Mouse (Mus musculus): ENCODE data around the gene Prss53. TPM values are rescaled to one million over a fixed set of nuclear protein-coding genes. Genes with fewer than 3 reads are reported as not detected.
A peak's percentile ranks its signal among the peaks of the same experiment; 100 is the strongest.

The Prss53 gene
- polyA plus RNA-seq, 1 experiment: 0.03 TPM

- H3K9me3 ChIP-seq (ENCODE audit: control insufficient read depth, low read length): peaks cover 17% of the 10 kb centered on the region
- peaks cover 94% of the 10 kb centered on the region for H3K36me3 ChIP-seq (ENCODE audit: control insufficient read depth)
- no peaks in the 10 kb centered on the region; the same call in 1 of the 2 replicates for H3K27me3 ChIP-seq (ENCODE audit: control insufficient read depth)
- peaks cover 34% of the 10 kb centered on the region for H3K4me1 ChIP-seq (ENCODE audit: control insufficient read depth)
- no peak overlapping the region for H3K4me3 ChIP-seq (replicated peaks)
- TF ChIP-seq GATA1 (IDR thresholded peaks at IDR 0.05; ENCODE audit: low read length) (no peak), TAL1 (IDR thresholded peaks at IDR 0.05; ENCODE audit: low read length) (no peak)
Observed at GRCm38 (mm10) chr7:127887191-127887590, 3.6 kb downstream of the Prss53 start.

- Histone ChIP-seq H3K4me3 (replicated peaks) (no peak overlapping the region), H3K27me3 (ENCODE audit: control insufficient read depth) (no peaks in the 10 kb centered on the region; the same call in 1 of the 2 replicates), H3K36me3 (ENCODE audit: control insufficient read depth) (peaks cover 96% of the 10 kb centered on the region), H3K4me1 (ENCODE audit: control insufficient read depth) (peaks cover 34% of the 10 kb centered on the region), H3K9me3 (ENCODE audit: control insufficient read depth, low read length) (peaks cover 23% of the 10 kb centered on the region)
- TF ChIP-seq GATA1 (IDR thresholded peaks at IDR 0.05; ENCODE audit: low read length) (no peak), TAL1 (IDR thresholded peaks at IDR 0.05; ENCODE audit: low read length) (no peak)
Observed at GRCm38 (mm10) chr7:127886551-127886950, 4.2 kb downstream of the Prss53 start.

GRCm38 (mm10) chr7:127885951-127886350, 4.8 kb downstream of the Prss53 start:
- Histone ChIP-seq H3K36me3 (ENCODE audit: control insufficient read depth) (peaks cover 98% of the 10 kb centered on the region), H3K4me1 (ENCODE audit: control insufficient read depth) (peaks cover 34% of the 10 kb centered on the region), H3K4me3 (replicated peaks) (no peak overlapping the region), H3K27me3 (ENCODE audit: control insufficient read depth) (no peaks in the 10 kb centered on the region; the same call in 1 of the 2 replicates), H3K9me3 (ENCODE audit: control insufficient read depth, low read length) (peaks cover 29% of the 10 kb centered on the region)
- TF ChIP-seq TAL1 (IDR thresholded peaks at IDR 0.05; ENCODE audit: low read length) (no peak), GATA1 (IDR thresholded peaks at IDR 0.05; ENCODE audit: low read length) (no peak)

- H3K9me3 ChIP-seq (ENCODE audit: control insufficient read depth, low read length): peaks cover 64% of the 10 kb centered on the region
Observed at GRCm38 (mm10) chr7:127880431-127880830, 10.3 kb downstream of the Prss53 start.

GRCm38 (mm10) chr7:127879301-127879700, 11.5 kb downstream of the Prss53 start:
- H3K9me3 ChIP-seq (ENCODE audit: control insufficient read depth, low read length): peaks cover 64% of the 10 kb centered on the region

More at GRCm38 (mm10) chr7:127880431-127880830, 10.3 kb downstream of the Prss53 start:
- peaks cover 80% of the 10 kb centered on the region for H3K36me3 ChIP-seq (ENCODE audit: control insufficient read depth)
- no peak for TF ChIP-seq GATA1 (IDR thresholded peaks at IDR 0.05; ENCODE audit: low read length)
- no peak for TF ChIP-seq TAL1 (IDR thresholded peaks at IDR 0.05; ENCODE audit: low read length)
- no peak overlapping the region for H3K4me3 ChIP-seq (replicated peaks)
- H3K27me3 ChIP-seq (ENCODE audit: control insufficient read depth): peaks cover 4% of the 10 kb centered on the region; the same call in 1 of the 2 replicates
- peaks cover 33% of the 10 kb centered on the region for H3K4me1 ChIP-seq (ENCODE audit: control insufficient read depth)

GRCm38 (mm10) chr7:127876467-127877348, 14.1 kb downstream of the Prss53 start, which contains the start of gene Zfp668:
Gene Zfp668, minus strand, starts transcription at chr7:127876828.
- Histone ChIP-seq H3K9me3 (ENCODE audit: control insufficient read depth, low read length) (peaks cover 42% of the 10 kb centered on the region), H3K4me3 (replicated peaks) (peak within 1 kb of the TSS; percentile 99), H3K4me1 (ENCODE audit: control insufficient read depth) (peaks cover 43% of the 10 kb centered on the region), H3K36me3 (ENCODE audit: control insufficient read depth) (peaks cover 70% of the 10 kb centered on the region), H3K27me3 (ENCODE audit: control insufficient read depth) (peaks cover 4% of the 10 kb centered on the region; the same call in 1 of the 2 replicates)
- TF ChIP-seq TAL1 (IDR thresholded peaks at IDR 0.05; ENCODE audit: low read length) (no peak), GATA1 (IDR thresholded peaks at IDR 0.05; ENCODE audit: low read length) (no peak)

More at GRCm38 (mm10) chr7:127879301-127879700, 11.5 kb downstream of the Prss53 start:
- TF ChIP-seq GATA1 (IDR thresholded peaks at IDR 0.05; ENCODE audit: low read length) (no peak), TAL1 (IDR thresholded peaks at IDR 0.05; ENCODE audit: low read length) (no peak)
- Histone ChIP-seq H3K36me3 (ENCODE audit: control insufficient read depth) (peaks cover 73% of the 10 kb centered on the region), H3K4me1 (ENCODE audit: control insufficient read depth) (peaks cover 37% of the 10 kb centered on the region), H3K4me3 (replicated peaks) (no peak overlapping the region), H3K27me3 (ENCODE audit: control insufficient read depth) (peaks cover 4% of the 10 kb centered on the region; the same call in 1 of the 2 replicates)

- TF ChIP-seq GATA1 (IDR thresholded peaks at IDR 0.05; ENCODE audit: low read length) (no peak), TAL1 (IDR thresholded peaks at IDR 0.05; ENCODE audit: low read length) (no peak)
- peaks cover 66% of the 10 kb centered on the region for H3K36me3 ChIP-seq (ENCODE audit: control insufficient read depth)
- H3K9me3 ChIP-seq (ENCODE audit: control insufficient read depth, low read length): peaks cover 35% of the 10 kb centered on the region
- H3K4me1 ChIP-seq (ENCODE audit: control insufficient read depth): peaks cover 46% of the 10 kb centered on the region
- peak within 1 kb of the TSS; percentile 99 for H3K4me3 ChIP-seq (replicated peaks)
- H3K27me3 ChIP-seq (ENCODE audit: control insufficient read depth): peaks cover 4% of the 10 kb centered on the region; the same call in 1 of the 2 replicates
Observed at GRCm38 (mm10) chr7:127876041-127876466, 14.7 kb downstream of the Prss53 start, which contains the start of gene Zfp646. Gene Zfp646, plus strand, starts transcription at chr7:127876221.

- Histone ChIP-seq H3K4me3 (replicated peaks) (peak overlapping the region; percentile 99), H3K27me3 (ENCODE audit: control insufficient read depth) (peaks cover 4% of the 10 kb centered on the region; the same call in 1 of the 2 replicates), H3K9me3 (ENCODE audit: control insufficient read depth, low read length) (peaks cover 31% of the 10 kb centered on the region), H3K36me3 (ENCODE audit: control insufficient read depth) (peaks cover 63% of the 10 kb centered on the region), H3K4me1 (ENCODE audit: control insufficient read depth) (peaks cover 47% of the 10 kb centered on the region)
- TF ChIP-seq TAL1 (IDR thresholded peaks at IDR 0.05; ENCODE audit: low read length): no peak
- no peak for TF ChIP-seq GATA1 (IDR thresholded peaks at IDR 0.05; ENCODE audit: low read length)
Observed at GRCm38 (mm10) chr7:127875627-127876001, 15.2 kb downstream of the Prss53 start.
